Mouse (Mus musculus) G1E (cell line): ENCODE data around the gene Mgat4b.

Experiments used
- CTCF ChIP-seq: IDR thresholded peaks from 2 replicates; pipeline ENCODE4 v1.5.1; 2012; ENCODE audit warnings: low read depth, low read length, inconsistent platforms, mixed read lengths
- GATA1 ChIP-seq: IDR thresholded peaks from 2 replicates; pipeline ENCODE4 v1.6.1; 2012; ENCODE audit warnings: borderline replicate concordance, low read length, inconsistent platforms, mixed read lengths
- GATA2 ChIP-seq: IDR thresholded peaks from 2 replicates; pipeline ENCODE4 v1.6.1; 2012; ENCODE audit warnings: low read depth, low read length, inconsistent platforms, borderline replicate concordance
- POLR2AphosphoS5 ChIP-seq: IDR thresholded peaks from 2 replicates; pipeline ENCODE4 v1.6.1; 2012; ENCODE audit warnings: low read depth, low read length, inconsistent platforms; ENCODE audit not compliant: insufficient replicate concordance
- TAL1 ChIP-seq: conservative IDR thresholded peaks from 2 replicates; pipeline ENCODE4 v1.6.1; 2012; ENCODE audit warnings: low read depth, low read length, inconsistent platforms, mixed read lengths

DNA sequence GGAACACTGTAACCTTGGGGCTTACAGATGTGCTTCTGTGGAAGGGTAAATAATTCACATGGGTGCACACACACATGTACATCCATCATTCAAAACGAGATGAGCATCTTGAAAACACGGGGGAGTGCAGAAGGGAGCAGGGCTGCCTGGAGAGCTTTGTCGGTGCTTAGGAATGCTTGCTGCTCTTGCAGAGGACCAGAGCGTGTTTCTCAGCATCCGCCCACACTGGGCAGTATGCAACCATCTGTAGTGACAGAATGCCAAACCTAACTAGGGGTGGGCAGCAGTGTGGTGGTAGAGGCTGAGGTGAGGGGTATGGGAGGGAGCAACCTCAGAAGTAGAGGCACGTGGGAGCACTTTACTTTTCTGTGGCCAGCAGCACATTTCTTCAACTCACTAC, 33.6 kb upstream of the Mgat4b start:
- TF ChIP-seq CTCF: no peak
- no peak for TF ChIP-seq POLR2AphosphoS5
- TF ChIP-seq GATA1: no peak
- TF ChIP-seq TAL1: no peak
- TF ChIP-seq GATA2: no peak
